Mouse (Mus musculus) kidney, embryonic 16.5 days (tissue): ENCODE data around the gene Nkain4. TPM values are rescaled to one million over a fixed set of nuclear protein-coding genes. Genes with fewer than 3 reads are reported as not detected.
A peak's percentile ranks its signal among the peaks of the same experiment; 100 is the strongest.

ENCODE experiments used
- ATAC-seq: fragments of 200-750 bp; cut with Nextera tagmentation; 2 replicates; pipeline ENCODE4 v1.8.0; 2017; ENCODE audit warnings: moderate TSS enrichment; ENCODE audit not compliant: low FRiP score, low TSS enrichment
- H3K27ac ChIP-seq: fragments of 300-500 bp; sonication (generic); 2 replicates; pipeline ENCODE4 v1.5.1; 2014; ENCODE audit warnings: low read length
- H3K27me3 ChIP-seq: fragments of 300-500 bp; sonication (generic); 2 replicates; pipeline ENCODE4 v1.6.1; 2014; ENCODE audit warnings: low read length, control low read depth, mixed read lengths; ENCODE audit not compliant: insufficient read depth
- H3K36me3 ChIP-seq: fragments of 300-500 bp; sonication (generic); 2 replicates; pipeline ENCODE4 v1.6.1; 2014; ENCODE audit warnings: low read length, control low read depth, mixed read lengths; ENCODE audit not compliant: insufficient read depth
- H3K4me1 ChIP-seq: fragments of 300-500 bp; sonication (generic); 2 replicates; pipeline ENCODE4 v1.6.1; 2014; ENCODE audit warnings: low read length, control low read depth, mixed read lengths; ENCODE audit not compliant: insufficient read depth
- H3K4me2 ChIP-seq: fragments of 300-500 bp; sonication (generic); replicated peaks from 2 replicates; pipeline ENCODE4 v1.6.1; 2014; ENCODE audit warnings: low read depth, low read length
- H3K4me3 ChIP-seq: fragments of 300-500 bp; sonication (generic); 2 replicates; pipeline ENCODE4 v1.5.1; 2014; ENCODE audit warnings: mild to moderate bottlenecking, low read length
- H3K9ac ChIP-seq: fragments of 300-500 bp; sonication (generic); replicated peaks from 2 replicates; pipeline ENCODE4 v1.6.1; 2014; ENCODE audit warnings: low read length
- H3K9me3 ChIP-seq: fragments of 300-500 bp; sonication (generic); 2 replicates; pipeline ENCODE4 v1.6.1; 2016; ENCODE audit warnings: low read length, control low read depth
- WGBS: fragments of 180-500 bp; shearing (Covaris S2); extraction: QIAGEN DNeasy Blood & Tissue Kit; methylation state at CpG from one replicate; pipeline ENCODE4 v1.1.7; 2014; 5-methylcytosine and 5-hydroxymethylcytosine counted together
- polyA plus RNA-seq: library from polyadenylated mRNA; unstranded; fragments of >200 nt; fragmentation: Nextera tagmentation; extraction: Ambion mirVana; gene quantifications from 2 replicates; pipeline ENCODE4 v1.2.1, GENCODE M21; 2015

Nkain4 gene
- polyA plus RNA-seq, 1 experiment from 2014 or later, result 48.7 TPM

GRCm38 (mm10) chr2:180896819-180897625 lies 57.5 kb downstream of the Nkain4 start:
- 71% methylated on average over 15 of the region's 15 CpGs for whole genome bisulfite sequencing
- ATAC-seq, result no peak
- H3K27me3 ChIP-seq, result peaks cover 44% of the 10 kb centered on the region

GRCm38 (mm10) chr2:180895837-180896525 lies 58.5 kb downstream of the Nkain4 start:
- H3K27ac ChIP-seq, result no peak overlapping the region
- H3K9me3 ChIP-seq, result no peaks in the 10 kb centered on the region
- no peaks in the 10 kb centered on the region for H3K36me3 ChIP-seq
- peaks cover 28% of the 10 kb centered on the region for H3K4me1 ChIP-seq
- 77% methylated on average over 11 of the region's 11 CpGs for WGBS
- ATAC-seq, result no peak
- H3K4me2 ChIP-seq, result no peak overlapping the region
- no peak overlapping the region for H3K4me3 ChIP-seq
- H3K9ac ChIP-seq, result no peak overlapping the region
- peaks cover 55% of the 10 kb centered on the region for H3K27me3 ChIP-seq

More at GRCm38 (mm10) chr2:180896819-180897625, 57.5 kb downstream of the Nkain4 start:
- Histone ChIP-seq H3K36me3 (no peaks in the 10 kb centered on the region), H3K27ac (no peak overlapping the region), H3K9me3 (no peaks in the 10 kb centered on the region), H3K9ac (no peak overlapping the region), H3K4me1 (peaks cover 24% of the 10 kb centered on the region), H3K4me2 (no peak overlapping the region), H3K4me3 (no peak overlapping the region)

GRCm38 (mm10) chr2:180895321-180895720 lies 59.2 kb downstream of the Nkain4 start:
- Histone ChIP-seq H3K9ac (no peak overlapping the region), H3K4me1 (peaks cover 34% of the 10 kb centered on the region), H3K9me3 (no peaks in the 10 kb centered on the region), H3K27me3 (peaks cover 61% of the 10 kb centered on the region), H3K27ac (no peak overlapping the region), H3K4me2 (no peak overlapping the region), H3K36me3 (no peaks in the 10 kb centered on the region), H3K4me3 (no peak overlapping the region)
- ATAC-seq, result no peak
- 90% methylated on average over 3 of the region's 3 CpGs for WGBS

- Histone ChIP-seq H3K36me3 (no peaks in the 10 kb centered on the region), H3K27me3 (peaks cover 67% of the 10 kb centered on the region), H3K9ac (no peak overlapping the region), H3K4me2 (peak overlapping the region; percentile 77; the same call in 1 of the 2 replicates), H3K4me1 (peaks cover 40% of the 10 kb centered on the region), H3K4me3 (peak overlapping the region; percentile 48; the same call in 1 of the 2 replicates), H3K9me3 (no peaks in the 10 kb centered on the region), H3K27ac (no peak overlapping the region)
- WGBS, result under 1% methylated on average over 13 of the region's 13 CpGs
- peak; percentile 25; the same call in 1 of the 2 replicates for ATAC-seq
These were observed 59.8 kb downstream of the Nkain4 start for GRCm38 (mm10) chr2:180894734-180895133.

- H3K27ac ChIP-seq, result no peak overlapping the region
- H3K36me3 ChIP-seq, result no peaks in the 10 kb centered on the region
- peak overlapping the region; percentile 48 for H3K4me3 ChIP-seq
- H3K4me1 ChIP-seq, result peaks cover 42% of the 10 kb centered on the region
- ATAC-seq, result 0 out of 2 replicates have a peak, but pooled peaks have one; percentile 13
- H3K4me2 ChIP-seq, result peak overlapping the region; percentile 77
- no peaks in the 10 kb centered on the region for H3K9me3 ChIP-seq
- no peak overlapping the region for H3K9ac ChIP-seq
- H3K27me3 ChIP-seq, result peaks cover 73% of the 10 kb centered on the region
- under 1% methylated on average over 55 of the region's 57 CpGs for WGBS
These were observed 60.4 kb downstream of the Nkain4 start for GRCm38 (mm10) chr2:180894029-180894623.

- 0 out of 2 replicates have a peak, but pooled peaks have one; percentile 7 for ATAC-seq
- no peak overlapping the region for H3K27ac ChIP-seq
- peak overlapping the region; percentile 48 for H3K4me3 ChIP-seq
- H3K27me3 ChIP-seq, result peaks cover 78% of the 10 kb centered on the region
- H3K36me3 ChIP-seq, result no peaks in the 10 kb centered on the region
- no peaks in the 10 kb centered on the region for H3K9me3 ChIP-seq
- H3K9ac ChIP-seq, result 0 out of 2 replicates have a peak overlapping the region, but pooled peaks have one; percentile 7
- peak overlapping the region; percentile 77 for H3K4me2 ChIP-seq
- 0% methylated on average over 42 of the region's 50 CpGs for WGBS
- H3K4me1 ChIP-seq, result peaks cover 42% of the 10 kb centered on the region
These were observed 60.9 kb downstream of the Nkain4 start for GRCm38 (mm10) chr2:180893537-180894028.

- WGBS, result under 1% methylated on average over 96 of the region's 97 CpGs
- H3K9me3 ChIP-seq, result no peaks in the 10 kb centered on the region
- 0 out of 2 replicates have a peak overlapping the region, but pooled peaks have one; percentile 7 for H3K9ac ChIP-seq
- peak overlapping the region; percentile 77 for H3K4me2 ChIP-seq
- peak overlapping the region; percentile 48 for H3K4me3 ChIP-seq
- ATAC-seq, result no peak
- H3K4me1 ChIP-seq, result peaks cover 42% of the 10 kb centered on the region
- no peaks in the 10 kb centered on the region for H3K36me3 ChIP-seq
- no peak overlapping the region for H3K27ac ChIP-seq
- H3K27me3 ChIP-seq, result peaks cover 85% of the 10 kb centered on the region
These were observed 61.5 kb downstream of the Nkain4 start for GRCm38 (mm10) chr2:180892841-180893521.

- no peak overlapping the region for H3K4me2 ChIP-seq
- peaks cover 90% of the 10 kb centered on the region for H3K27me3 ChIP-seq
- ATAC-seq, result no peak
- 3% methylated on average over 9 of the region's 9 CpGs for WGBS
- H3K9me3 ChIP-seq, result no peaks in the 10 kb centered on the region
- H3K27ac ChIP-seq, result no peak overlapping the region
- H3K4me3 ChIP-seq, result no peak overlapping the region
- H3K4me1 ChIP-seq, result peaks cover 42% of the 10 kb centered on the region
- H3K9ac ChIP-seq, result no peak overlapping the region
- no peaks in the 10 kb centered on the region for H3K36me3 ChIP-seq
These were observed 62.6 kb downstream of the Nkain4 start for GRCm38 (mm10) chr2:180891835-180892323.
